Mouse (Mus musculus): ENCODE data around the gene Arhgap22. TPM values are rescaled to one million over a fixed set of nuclear protein-coding genes. Genes with fewer than 3 reads are reported as not detected.

The Arhgap22 gene
- total RNA-seq, 1 experiment = 5.7 TPM

GRCm38 (mm10) chr14:33180102-33180501 is 33.7 kb upstream of the Arhgap22 start:
- no peak overlapping the region for H3K27ac ChIP-seq (ENCODE audit: insufficient read depth, low read depth, low read length, poor library complexity, severe bottlenecking)
- no peak for DNase-seq (ENCODE audit: low read depth, low spot score)
- no peak overlapping the region for H3K9ac ChIP-seq (ENCODE audit: insufficient read depth, low read depth, low read length, poor library complexity, severe bottlenecking)
- no peaks in the 10 kb centered on the region for H3K36me3 ChIP-seq (ENCODE audit: control insufficient read depth, insufficient read depth, low read length, poor library complexity, severe bottlenecking)
- in situ Hi-C loops (cut with MboI; ENCODE audit: low sequenced_read_pairs in 2 of 2, unreplicated experiment in 2 of 2) = no loop called here
- no peaks in the 10 kb centered on the region for H3K9me3 ChIP-seq (ENCODE audit: control insufficient read depth, insufficient read depth, low read depth, low read length)
- TF ChIP-seq MAFK (IDR thresholded peaks at IDR 0.05; ENCODE audit: insufficient read depth, low read depth, low read length) (no peak), ZNF384 (IDR thresholded peaks at IDR 0.05; ENCODE audit: low read depth, low read length) (no peak)
- H3K4me1 ChIP-seq (ENCODE audit: control insufficient read depth in 2 of 2, insufficient read depth in 2 of 2, low read length in 2 of 2, poor library complexity in 1 of 2) = no peaks in the 10 kb centered on the region
- H3K4me3 ChIP-seq (ENCODE audit: insufficient read depth in 1 of 2, low read depth in 1 of 2, low read length in 2 of 2, poor library complexity in 1 of 2, severe bottlenecking in 1 of 2) = no peak overlapping the region

DNA sequence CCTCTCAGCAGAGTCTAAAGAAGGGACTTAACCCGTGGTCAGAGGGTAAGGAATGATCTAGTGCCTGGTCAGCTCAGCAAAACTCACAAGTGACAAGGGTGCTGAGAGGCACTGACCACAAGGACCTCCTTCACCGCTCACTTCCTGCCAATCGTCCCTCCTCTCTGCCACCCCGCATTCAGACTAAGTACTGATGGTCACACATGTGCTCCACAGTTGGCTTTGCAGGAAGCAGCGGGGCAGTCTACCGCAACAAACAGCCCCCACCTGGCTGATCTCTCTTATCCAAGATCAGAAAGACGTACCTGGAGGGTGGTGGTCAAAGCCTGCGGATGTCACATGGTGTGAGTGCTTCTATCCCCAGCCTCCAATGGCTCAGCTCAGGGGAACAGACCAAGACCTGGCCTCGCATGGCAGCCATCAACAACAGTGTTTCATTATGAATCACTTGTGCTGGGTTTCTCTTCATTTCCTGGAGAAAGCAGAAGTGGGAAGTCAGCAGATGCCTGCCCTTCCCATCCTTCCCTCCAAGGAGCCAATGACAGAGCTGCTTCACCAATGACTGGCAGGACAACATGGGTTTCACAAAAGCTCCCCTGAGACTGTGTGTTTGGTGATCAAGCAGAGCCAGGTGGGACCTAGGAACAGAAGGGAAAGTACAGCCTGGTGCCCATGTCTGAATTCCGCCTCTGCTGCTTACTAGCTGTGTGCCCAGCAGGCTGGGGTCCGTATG is 28.6 kb upstream of the Arhgap22 start, which contains the start of gene Wdfy4:
Wdfy4 (minus strand) TSS at position 441 of the 733 bp plus-strand sequence.
- TF ChIP-seq MAFK (IDR thresholded peaks at IDR 0.05; ENCODE audit: insufficient read depth, low read depth, low read length) (no peak), ZC3H11A (IDR thresholded peaks at IDR 0.05; ENCODE audit: borderline replicate concordance, low read depth, low read length) (no peak), HCFC1 (IDR thresholded peaks at IDR 0.05; ENCODE audit: borderline replicate concordance, insufficient read depth, low read length) (no peak), CHD2 (IDR thresholded peaks at IDR 0.05; ENCODE audit: low read depth, low read length) (no peak), ZNF384 (IDR thresholded peaks at IDR 0.05; ENCODE audit: low read depth, low read length) (no peak)
- no peak within 1 kb of the TSS for H3K9ac ChIP-seq (ENCODE audit: insufficient read depth, low read depth, low read length, poor library complexity, severe bottlenecking)
- in situ Hi-C loops (cut with MboI; ENCODE audit: low sequenced_read_pairs in 2 of 2, unreplicated experiment in 2 of 2) = no loop called here
- DNase-seq (ENCODE audit: low read depth, low spot score) = no peak
- no peaks in the 10 kb centered on the region for H3K4me1 ChIP-seq (ENCODE audit: control insufficient read depth in 2 of 2, insufficient read depth in 2 of 2, low read length in 2 of 2, poor library complexity in 1 of 2)
- no peaks in the 10 kb centered on the region for H3K9me3 ChIP-seq (ENCODE audit: control insufficient read depth, insufficient read depth, low read depth, low read length)
- H3K36me3 ChIP-seq (ENCODE audit: control insufficient read depth, insufficient read depth, low read length, poor library complexity, severe bottlenecking) = no peaks in the 10 kb centered on the region
- H3K27ac ChIP-seq (ENCODE audit: insufficient read depth, low read depth, low read length, poor library complexity, severe bottlenecking) = no peak within 1 kb of the TSS
- H3K4me3 ChIP-seq (ENCODE audit: insufficient read depth in 1 of 2, low read depth in 1 of 2, low read length in 2 of 2, poor library complexity in 1 of 2, severe bottlenecking in 1 of 2) = no peak within 1 kb of the TSS

- Histone ChIP-seq H3K9ac (ENCODE audit: insufficient read depth, low read depth, low read length, poor library complexity, severe bottlenecking) (no peak overlapping the region), H3K27ac (ENCODE audit: insufficient read depth, low read depth, low read length, poor library complexity, severe bottlenecking) (no peak overlapping the region), H3K36me3 (ENCODE audit: control insufficient read depth, insufficient read depth, low read length, poor library complexity, severe bottlenecking) (no peaks in the 10 kb centered on the region), H3K4me3 (ENCODE audit: insufficient read depth in 1 of 2, low read depth in 1 of 2, low read length in 2 of 2, poor library complexity in 1 of 2, severe bottlenecking in 1 of 2) (no peak overlapping the region), H3K4me1 (ENCODE audit: control insufficient read depth in 2 of 2, insufficient read depth in 2 of 2, low read length in 2 of 2, poor library complexity in 1 of 2) (no peaks in the 10 kb centered on the region), H3K9me3 (ENCODE audit: control insufficient read depth, insufficient read depth, low read depth, low read length) (no peaks in the 10 kb centered on the region)
- no peak for TF ChIP-seq ZNF384 (IDR thresholded peaks at IDR 0.05; ENCODE audit: low read depth, low read length)
- no peak for TF ChIP-seq HCFC1 (IDR thresholded peaks at IDR 0.05; ENCODE audit: borderline replicate concordance, insufficient read depth, low read length)
- no peak for TF ChIP-seq CHD2 (IDR thresholded peaks at IDR 0.05; ENCODE audit: low read depth, low read length)
- no peak for TF ChIP-seq ZC3H11A (IDR thresholded peaks at IDR 0.05; ENCODE audit: borderline replicate concordance, low read depth, low read length)
- no peak for TF ChIP-seq MAFK (IDR thresholded peaks at IDR 0.05; ENCODE audit: insufficient read depth, low read depth, low read length)
- in situ Hi-C loops (cut with MboI; ENCODE audit: low sequenced_read_pairs in 2 of 2, unreplicated experiment in 2 of 2) = no loop called here
- DNase-seq (ENCODE audit: low read depth, low spot score) = no peak
Observed at GRCm38 (mm10) chr14:33187201-33187600, 26.6 kb upstream of the Arhgap22 start.

DNA sequence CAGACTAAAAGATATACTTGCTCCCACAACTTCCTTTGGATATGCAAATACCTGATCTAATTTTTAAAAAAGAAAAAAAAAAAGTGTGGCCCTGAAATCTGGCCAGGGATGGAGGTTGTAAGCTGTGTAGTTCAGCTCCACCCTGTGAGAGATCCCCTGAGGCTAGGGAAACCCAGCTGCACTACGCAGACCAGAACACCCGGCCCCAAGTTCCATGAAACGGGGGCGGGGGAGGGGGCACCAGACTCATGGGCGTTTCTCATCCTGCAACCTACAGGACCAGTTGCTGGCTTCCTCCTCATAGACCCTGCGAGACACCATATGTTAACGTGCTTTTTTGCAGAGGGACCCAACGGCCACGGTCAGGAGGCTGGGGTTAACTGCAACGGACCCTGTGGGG is 24.6 kb upstream of the Arhgap22 start:
- DNase-seq (ENCODE audit: low read depth, low spot score) = no peak
- no peaks in the 10 kb centered on the region for H3K36me3 ChIP-seq (ENCODE audit: control insufficient read depth, insufficient read depth, low read length, poor library complexity, severe bottlenecking)
- in situ Hi-C loops (cut with MboI; ENCODE audit: low sequenced_read_pairs in 2 of 2, unreplicated experiment in 2 of 2) = no loop called here
- no peak overlapping the region for H3K27ac ChIP-seq (ENCODE audit: insufficient read depth, low read depth, low read length, poor library complexity, severe bottlenecking)
- no peak overlapping the region for H3K4me3 ChIP-seq (ENCODE audit: insufficient read depth in 1 of 2, low read depth in 1 of 2, low read length in 2 of 2, poor library complexity in 1 of 2, severe bottlenecking in 1 of 2)
- no peaks in the 10 kb centered on the region for H3K4me1 ChIP-seq (ENCODE audit: control insufficient read depth in 2 of 2, insufficient read depth in 2 of 2, low read length in 2 of 2, poor library complexity in 1 of 2)
- H3K9me3 ChIP-seq (ENCODE audit: control insufficient read depth, insufficient read depth, low read depth, low read length) = no peaks in the 10 kb centered on the region
- TF ChIP-seq HCFC1 (IDR thresholded peaks at IDR 0.05; ENCODE audit: borderline replicate concordance, insufficient read depth, low read length) (no peak), MAFK (IDR thresholded peaks at IDR 0.05; ENCODE audit: insufficient read depth, low read depth, low read length) (no peak), ZC3H11A (IDR thresholded peaks at IDR 0.05; ENCODE audit: borderline replicate concordance, low read depth, low read length) (no peak), CHD2 (IDR thresholded peaks at IDR 0.05; ENCODE audit: low read depth, low read length) (no peak), ZNF384 (IDR thresholded peaks at IDR 0.05; ENCODE audit: low read depth, low read length) (no peak)
- no peak overlapping the region for H3K9ac ChIP-seq (ENCODE audit: insufficient read depth, low read depth, low read length, poor library complexity, severe bottlenecking)
